Mouse (Mus musculus) B cell, adult 2 months (primary cell): ENCODE data around the gene Kif17.

ENCODE experiments used
- DNase-seq, 2 experiments: peaks; one replicate each; pipeline ENCODE4 v3.0.0; 2022

The Kif17 gene

DNA sequence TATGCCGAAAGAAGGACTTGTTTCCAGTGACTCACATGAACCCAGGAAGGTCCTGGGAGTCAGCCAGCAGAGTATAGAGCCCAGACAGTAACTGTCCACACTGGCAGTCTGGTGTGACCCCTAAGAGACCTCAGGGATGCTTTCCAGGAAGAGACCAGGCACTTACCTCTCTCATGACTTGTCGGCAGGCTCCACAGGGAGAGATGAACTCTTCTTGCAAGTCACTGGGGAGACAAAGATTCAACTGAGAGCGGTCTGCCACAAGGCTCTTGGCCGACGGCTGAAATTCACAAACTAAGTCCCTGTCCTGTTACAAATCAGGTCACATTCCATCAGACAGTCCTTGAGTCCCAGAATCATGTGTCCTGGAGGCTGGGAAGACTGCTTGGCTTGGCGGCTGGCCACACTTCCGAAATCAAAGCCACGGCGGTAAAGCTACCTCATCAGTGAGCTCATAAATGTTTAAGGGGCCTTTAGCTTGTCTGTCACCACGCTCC lies 93.2 kb downstream of the Kif17 start:
- DNase-seq: no peak

DNA sequence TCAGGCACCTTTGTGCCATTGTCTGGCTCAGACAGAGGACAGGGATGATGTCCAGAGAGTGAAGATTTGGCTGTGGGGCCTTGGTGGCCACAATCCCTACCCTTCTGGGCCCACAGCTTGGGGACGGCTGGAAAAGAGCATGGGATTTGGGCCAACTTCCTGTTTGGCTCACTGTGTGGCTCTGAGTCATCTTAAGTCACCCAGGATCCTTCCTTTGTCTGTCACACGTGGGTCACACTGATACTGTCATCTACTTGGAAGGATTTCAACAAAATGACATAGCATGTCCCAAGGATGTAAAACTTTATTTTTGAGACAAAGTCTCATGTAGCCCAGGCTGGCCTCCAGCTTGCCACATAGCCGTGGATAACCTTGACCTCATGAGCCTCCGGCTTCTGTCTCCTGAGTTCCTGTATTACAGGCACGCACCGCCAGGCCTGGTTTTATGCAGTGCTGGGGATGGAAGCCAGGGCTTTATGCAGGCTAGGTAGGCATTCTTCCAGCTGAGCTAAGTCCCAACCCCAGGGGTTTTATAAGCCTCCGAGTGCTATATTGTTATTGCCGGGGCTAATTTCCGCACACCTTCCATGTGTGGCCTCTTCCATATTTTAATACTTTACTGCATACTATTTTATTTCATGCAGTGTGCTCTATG lies 94.8 kb downstream of the Kif17 start:
- no peak for DNase-seq

DNA sequence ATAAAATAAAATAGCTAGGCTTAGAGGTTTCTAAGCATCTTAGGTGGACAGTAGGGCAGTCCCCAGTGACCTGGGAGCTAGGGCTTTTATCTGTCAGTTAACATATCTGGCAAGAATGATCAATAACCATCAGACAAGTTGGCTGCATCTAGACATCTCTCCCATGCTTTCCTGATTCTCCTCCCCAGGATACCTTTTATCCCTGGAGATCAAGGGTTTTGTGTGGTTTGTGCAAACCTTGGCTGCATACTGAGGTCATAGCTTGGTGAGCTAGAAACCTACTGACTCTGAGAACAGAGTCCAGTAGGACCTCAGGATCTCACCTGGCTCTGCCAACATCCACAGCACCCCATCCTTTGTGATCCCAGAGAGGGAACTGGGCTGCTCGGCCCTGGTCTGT lies 97.0 kb downstream of the Kif17 start:
- DNase-seq: no peak

DNA sequence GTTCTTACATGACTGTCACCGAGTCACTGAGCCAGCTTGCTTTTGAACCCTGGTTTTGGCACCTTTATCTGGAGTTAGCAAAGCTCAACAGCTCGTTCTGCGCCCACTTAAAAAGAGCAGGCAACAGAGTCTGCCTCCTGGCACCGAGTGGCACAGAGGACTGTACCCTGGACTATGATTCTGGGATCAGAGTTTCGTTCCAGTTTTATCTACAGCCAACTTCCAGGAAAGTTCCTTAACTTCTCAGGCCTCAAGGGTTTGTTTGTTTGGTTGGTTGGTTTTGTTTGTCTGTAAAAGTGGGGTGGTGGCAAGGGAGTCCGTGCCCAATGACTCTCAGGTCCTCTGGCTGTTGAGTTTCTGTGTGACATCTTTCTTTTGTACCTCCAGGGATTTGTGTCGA lies 98.5 kb downstream of the Kif17 start:
- no peak for DNase-seq
